Mouse (Mus musculus) heart, embryonic 10.5 days (tissue): ENCODE results near the gene Agpat3. TPM values are rescaled to one million over a fixed set of nuclear protein-coding genes. Genes with fewer than 3 reads are reported as not detected.

Experiments
- DNase-seq: peaks from one replicate; pipeline ENCODE4 v3.0.0-alpha.2; 2017; ENCODE audit warnings: low spot score
- H3K27ac ChIP-seq: fragments of 300-500 bp; sonication (generic); 2 replicates; pipeline ENCODE4 v1.5.1; 2016; ENCODE audit warnings: mild to moderate bottlenecking
- H3K27me3 ChIP-seq: fragments of 300-500 bp; sonication (generic); 2 replicates; pipeline ENCODE4 v1.6.1; 2016; ENCODE audit warnings: mild to moderate bottlenecking; ENCODE audit not compliant: poor library complexity, insufficient read depth, severe bottlenecking
- H3K36me3 ChIP-seq: fragments of 300-500 bp; sonication (generic); 2 replicates; pipeline ENCODE4 v1.6.1; 2016; ENCODE audit warnings: mild to moderate bottlenecking, moderate library complexity
- H3K4me1 ChIP-seq: fragments of 300-500 bp; sonication (generic); 2 replicates; pipeline ENCODE4 v1.6.1; 2016; ENCODE audit warnings: mild to moderate bottlenecking
- H3K4me3 ChIP-seq: fragments of 300-500 bp; sonication (generic); 2 replicates; pipeline ENCODE4 v1.5.1; 2016; ENCODE audit warnings: mild to moderate bottlenecking, moderate library complexity
- H3K9me3 ChIP-seq: fragments of 300-500 bp; sonication (generic); 2 replicates; pipeline ENCODE4 v1.6.1; 2016; ENCODE audit warnings: mild to moderate bottlenecking, moderate library complexity
- WGBS: fragments of 180-500 bp; shearing (Covaris S2); methylation state at CpG from one replicate; pipeline ENCODE4 v1.1.7; 2016; 5-methylcytosine and 5-hydroxymethylcytosine counted together
- polyA plus RNA-seq: library from polyadenylated mRNA; unstranded; fragments of >200 nt; fragmentation: Nextera tagmentation; extraction: Ambion mirVana; gene quantifications from 2 replicates; pipeline ENCODE4 v1.2.1, GENCODE M21; 2016

Agpat3 gene
- polyA plus RNA-seq, 1 experiment from 2014 or later = 44.2 TPM

GRCm38 (mm10) chr10:78316228-78317087 lies 35.8 kb downstream of the Agpat3 start:
- Histone ChIP-seq H3K27ac (peak overlapping the region; percentile 70; the same call in 1 of the 2 replicates), H3K27me3 (no peaks in the 10 kb centered on the region), H3K4me3 (no peak overlapping the region; the same call in 1 of the 2 replicates), H3K9me3 (no peaks in the 10 kb centered on the region), H3K36me3 (no peaks in the 10 kb centered on the region), H3K4me1 (peaks cover 52% of the 10 kb centered on the region)
- WGBS = 78% methylated on average over 15 of the region's 15 CpGs
- DNase-seq = no peak

- Histone ChIP-seq H3K27me3 (no peaks in the 10 kb centered on the region), H3K27ac (no peak overlapping the region), H3K4me3 (no peak overlapping the region), H3K36me3 (no peaks in the 10 kb centered on the region), H3K4me1 (peaks cover 47% of the 10 kb centered on the region), H3K9me3 (no peaks in the 10 kb centered on the region)
- DNase-seq = no peak
- WGBS = 46% methylated on average over 1 of the region's 1 CpGs
Observed at GRCm38 (mm10) chr10:78315145-78315544, 37.1 kb downstream of the Agpat3 start.

GRCm38 (mm10) chr10:78311886-78312635 lies 40.2 kb downstream of the Agpat3 start:
- no peak overlapping the region for H3K27ac ChIP-seq

GRCm38 (mm10) chr10:78310747-78311267 lies 41.5 kb downstream of the Agpat3 start:
- peaks cover 29% of the 10 kb centered on the region for H3K4me1 ChIP-seq
- no peaks in the 10 kb centered on the region for H3K27me3 ChIP-seq
- H3K27ac ChIP-seq = no peak overlapping the region
- WGBS = 64% methylated on average over 5 of the region's 5 CpGs
- DNase-seq = no peak
- H3K4me3 ChIP-seq = no peak overlapping the region
- no peaks in the 10 kb centered on the region for H3K36me3 ChIP-seq
- H3K9me3 ChIP-seq = no peaks in the 10 kb centered on the region

More at GRCm38 (mm10) chr10:78311886-78312635, 40.2 kb downstream of the Agpat3 start:
- Histone ChIP-seq H3K27me3 (no peaks in the 10 kb centered on the region), H3K9me3 (no peaks in the 10 kb centered on the region), H3K36me3 (no peaks in the 10 kb centered on the region), H3K4me1 (peaks cover 42% of the 10 kb centered on the region), H3K4me3 (no peak overlapping the region)
- no peak for DNase-seq
- 70% methylated on average over 13 of the region's 13 CpGs for WGBS

GRCm38 (mm10) chr10:78308617-78309016 lies 43.7 kb downstream of the Agpat3 start:
- 70% methylated on average over 2 of the region's 2 CpGs for WGBS
- Histone ChIP-seq H3K4me1 (peaks cover 22% of the 10 kb centered on the region), H3K36me3 (no peaks in the 10 kb centered on the region), H3K4me3 (no peak overlapping the region), H3K27ac (no peak overlapping the region), H3K27me3 (no peaks in the 10 kb centered on the region), H3K9me3 (no peaks in the 10 kb centered on the region)
- DNase-seq = no peak

- WGBS = 84% methylated on average over 3 of the region's 3 CpGs
- Histone ChIP-seq H3K9me3 (no peaks in the 10 kb centered on the region), H3K4me1 (peaks cover 19% of the 10 kb centered on the region), H3K4me3 (no peak overlapping the region), H3K27me3 (no peaks in the 10 kb centered on the region), H3K36me3 (peaks cover 3% of the 10 kb centered on the region; the same call in 1 of the 2 replicates), H3K27ac (no peak overlapping the region)
- no peak for DNase-seq
Observed at GRCm38 (mm10) chr10:78307391-78307790, 44.9 kb downstream of the Agpat3 start.

GRCm38 (mm10) chr10:78306027-78306426 lies 46.3 kb downstream of the Agpat3 start:
- Histone ChIP-seq H3K36me3 (peaks cover 5% of the 10 kb centered on the region; the same call in 1 of the 2 replicates), H3K9me3 (no peaks in the 10 kb centered on the region), H3K27ac (no peak overlapping the region), H3K27me3 (no peaks in the 10 kb centered on the region), H3K4me1 (peaks cover 8% of the 10 kb centered on the region), H3K4me3 (no peak overlapping the region)
- DNase-seq = no peak
- WGBS = 62% methylated on average over 4 of the region's 4 CpGs

GRCm38 (mm10) chr10:78304996-78305395 lies 47.3 kb downstream of the Agpat3 start:
- peaks cover 5% of the 10 kb centered on the region; the same call in 1 of the 2 replicates for H3K36me3 ChIP-seq
- DNase-seq = no peak
- H3K27me3 ChIP-seq = no peaks in the 10 kb centered on the region
- 60% methylated on average over 3 of the region's 3 CpGs for WGBS
- H3K9me3 ChIP-seq = no peaks in the 10 kb centered on the region
- H3K4me1 ChIP-seq = peaks cover 8% of the 10 kb centered on the region
- H3K4me3 ChIP-seq = no peak overlapping the region
- H3K27ac ChIP-seq = no peak overlapping the region

- 73% methylated on average over 7 of the region's 7 CpGs for WGBS
Observed at GRCm38 (mm10) chr10:78303675-78304074, 48.6 kb downstream of the Agpat3 start.

DNA sequence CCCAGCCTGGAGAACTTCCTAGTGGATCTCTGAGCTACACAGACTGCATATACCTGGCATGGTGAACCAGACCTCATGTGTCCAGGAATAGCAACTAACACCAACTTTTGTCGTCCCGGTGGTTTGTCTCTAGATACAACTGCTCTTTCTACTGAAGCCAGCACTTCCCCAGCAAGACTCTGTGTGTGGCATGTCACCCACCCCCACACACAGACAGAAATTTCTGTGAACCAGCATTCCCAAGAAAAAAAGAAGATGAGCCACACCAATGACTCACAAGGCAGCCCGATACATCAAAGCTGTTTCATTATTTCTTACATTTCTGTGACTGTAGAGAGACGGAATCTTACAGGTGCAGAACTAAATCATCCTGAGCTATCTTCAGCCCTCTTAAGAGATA lies 52.2 kb downstream of the Agpat3 start:
- Histone ChIP-seq H3K27ac (no peak overlapping the region), H3K36me3 (peaks cover 5% of the 10 kb centered on the region; the same call in 1 of the 2 replicates), H3K9me3 (no peaks in the 10 kb centered on the region), H3K27me3 (no peaks in the 10 kb centered on the region), H3K4me3 (no peak overlapping the region), H3K4me1 (peaks cover 23% of the 10 kb centered on the region)
- no peak for DNase-seq
- whole genome bisulfite sequencing = 85% methylated on average over 4 of the region's 4 CpGs

More at GRCm38 (mm10) chr10:78303675-78304074, 48.6 kb downstream of the Agpat3 start:
- H3K36me3 ChIP-seq = peaks cover 5% of the 10 kb centered on the region; the same call in 1 of the 2 replicates
- no peak overlapping the region for H3K27ac ChIP-seq
- H3K27me3 ChIP-seq = no peaks in the 10 kb centered on the region
- no peak for DNase-seq
- peaks cover 6% of the 10 kb centered on the region for H3K4me1 ChIP-seq
- H3K9me3 ChIP-seq = no peaks in the 10 kb centered on the region
- no peak overlapping the region for H3K4me3 ChIP-seq

- Histone ChIP-seq H3K27me3 (no peaks in the 10 kb centered on the region), H3K4me1 (peaks cover 25% of the 10 kb centered on the region), H3K36me3 (peaks cover 5% of the 10 kb centered on the region; the same call in 1 of the 2 replicates), H3K9me3 (no peaks in the 10 kb centered on the region), H3K4me3 (no peak overlapping the region), H3K27ac (peak overlapping the region; percentile 79; the same call in 1 of the 2 replicates)
- DNase-seq = no peak
- WGBS = 82% methylated on average over 8 of the region's 8 CpGs
Observed at GRCm38 (mm10) chr10:78298651-78299644, 53.3 kb downstream of the Agpat3 start.
